Mouse (Mus musculus) small intestine, adult 2 months (tissue): Measurements from ENCODE around the gene Ptgs2.

Source experiments
- CTCF ChIP-seq: fragments of 200-500 bp; IDR thresholded peaks from 2 replicates; pipeline ENCODE4 v1.5.1; 2012; ENCODE audit warnings: low read depth, mild to moderate bottlenecking, control low read depth, inconsistent platforms, low read length, moderate library complexity, mixed read lengths; ENCODE audit not compliant: insufficient replicate concordance, insufficient read length; ENCODE audit errors: extremely low read depth
- POLR2A ChIP-seq: fragments of 200-500 bp; IDR thresholded peaks from 2 replicates; pipeline ENCODE4 v1.6.1; 2012; ENCODE audit warnings: low read depth, mild to moderate bottlenecking, control low read depth, inconsistent platforms, low read length, moderate library complexity

DNA sequence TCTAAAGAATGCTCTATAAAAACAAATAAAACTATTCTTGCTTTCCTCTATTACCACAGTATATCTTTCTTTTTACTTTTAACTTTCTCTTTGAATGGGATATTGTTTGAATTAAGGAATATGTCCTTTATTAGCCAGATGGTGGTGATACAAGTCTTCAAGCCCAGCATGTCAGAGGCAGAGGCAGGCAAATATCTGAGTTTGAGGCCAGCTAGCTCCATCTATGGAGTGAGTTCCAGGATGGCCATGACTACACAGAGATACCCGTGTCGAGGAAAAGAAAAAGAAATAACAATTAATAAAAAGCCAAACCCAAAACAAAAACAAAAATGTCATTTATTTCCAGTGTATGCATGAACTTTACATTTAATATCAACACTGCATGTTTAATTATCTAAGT is 2.8 kb upstream of the Ptgs2 start:
- TF ChIP-seq POLR2A (no peak), CTCF (no peak)
